Mouse (Mus musculus): ENCODE measurements at regions not wholly inside any gene's neighbourhood (a gene's known extent, or its start where the extent isn't known, plus 50 kb on each side); places are given as distances from the start of the nearest gene placed in this dataset.
A peak's percentile ranks its signal among the peaks of the same experiment; 100 is the strongest.

- H3K27ac ChIP-seq (replicated peaks; ENCODE audit: low read depth, low read length) = no peak overlapping the region
- H3K9me3 ChIP-seq (replicated peaks; ENCODE audit: control insufficient read depth, low read length) = no peaks in the 10 kb centered on the region
- no peaks in the 10 kb centered on the region for H3K27me3 ChIP-seq (ENCODE audit: control insufficient read depth, insufficient read depth, low read length)
- ATAC-seq (replicated peaks; ENCODE audit: insufficient number of reproducible peaks, low FRiP score, low TSS enrichment, low read depth) = no peak
- H3K36me3 ChIP-seq (replicated peaks; ENCODE audit: control insufficient read depth, insufficient read depth, low read depth, low read length) = no peaks in the 10 kb centered on the region
- no peaks in the 10 kb centered on the region for H3K4me1 ChIP-seq (ENCODE audit: control insufficient read depth, insufficient read depth, low read length)
- no peak overlapping the region for H3K9ac ChIP-seq (replicated peaks; ENCODE audit: low read length)
- DNase-seq (ENCODE audit: low spot score) = no peak
- H3K4me2 ChIP-seq (ENCODE audit: low read depth, low read length) = no peak overlapping the region
- 80% methylated on average over 5 of the region's 5 CpGs for WGBS
- no peak overlapping the region for H3K4me3 ChIP-seq (ENCODE audit: low read depth, low read length)
Observed at GRCm38 (mm10) chr11:85966207-85966606, 80.0 kb downstream of the Tbx4 start.

- Histone ChIP-seq H3K4me2 (ENCODE audit: low read depth, low read length) (no peak overlapping the region), H3K4me3 (ENCODE audit: low read depth, low read length) (no peak overlapping the region), H3K9me3 (replicated peaks; ENCODE audit: control insufficient read depth, low read length) (no peaks in the 10 kb centered on the region), H3K4me1 (ENCODE audit: control insufficient read depth, insufficient read depth, low read length) (no peaks in the 10 kb centered on the region), H3K27me3 (ENCODE audit: control insufficient read depth, insufficient read depth, low read length) (no peaks in the 10 kb centered on the region), H3K27ac (replicated peaks; ENCODE audit: low read depth, low read length) (no peak overlapping the region), H3K36me3 (replicated peaks; ENCODE audit: control insufficient read depth, insufficient read depth, low read depth, low read length) (no peaks in the 10 kb centered on the region), H3K9ac (replicated peaks; ENCODE audit: low read length) (no peak overlapping the region)
- DNase-seq (ENCODE audit: low spot score) = no peak
- 71% methylated on average over 2 of the region's 2 CpGs for WGBS
- no peak for ATAC-seq (replicated peaks; ENCODE audit: insufficient number of reproducible peaks, low FRiP score, low TSS enrichment, low read depth)
Observed at GRCm38 (mm10) chr11:85970287-85970686, 84.1 kb downstream of the Tbx4 start.

DNA sequence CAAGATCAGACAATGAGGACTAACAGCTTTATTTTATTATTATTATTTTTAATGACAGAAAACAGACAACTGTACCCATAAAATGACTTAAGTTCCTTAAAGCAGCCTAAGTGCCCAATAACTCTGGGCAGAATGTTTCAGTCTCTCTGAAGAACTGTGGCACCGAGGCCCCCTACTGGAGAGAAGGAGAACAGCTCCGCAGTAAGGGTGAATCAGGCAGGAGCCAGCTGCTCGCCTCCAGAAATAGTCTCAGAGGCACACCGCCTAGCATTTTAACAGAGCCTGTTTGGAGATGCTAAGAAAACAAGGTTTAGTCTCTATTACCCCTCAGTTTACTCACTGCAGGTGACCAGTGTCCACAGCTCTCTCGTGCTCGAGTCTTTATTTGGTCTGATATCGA lies 86.2 kb downstream of the Tbx4 start:
- Histone ChIP-seq H3K4me1 (ENCODE audit: control insufficient read depth, insufficient read depth, low read length) (no peaks in the 10 kb centered on the region), H3K4me2 (ENCODE audit: low read depth, low read length) (no peak overlapping the region), H3K36me3 (replicated peaks; ENCODE audit: control insufficient read depth, insufficient read depth, low read depth, low read length) (no peaks in the 10 kb centered on the region), H3K9me3 (replicated peaks; ENCODE audit: control insufficient read depth, low read length) (no peaks in the 10 kb centered on the region), H3K27ac (replicated peaks; ENCODE audit: low read depth, low read length) (no peak overlapping the region), H3K9ac (replicated peaks; ENCODE audit: low read length) (no peak overlapping the region), H3K4me3 (ENCODE audit: low read depth, low read length) (no peak overlapping the region), H3K27me3 (ENCODE audit: control insufficient read depth, insufficient read depth, low read length) (no peaks in the 10 kb centered on the region)
- WGBS = 25% methylated on average over 7 of the region's 7 CpGs
- peak; percentile 86 for DNase-seq (ENCODE audit: low spot score)
- no peak for ATAC-seq (replicated peaks; ENCODE audit: insufficient number of reproducible peaks, low FRiP score, low TSS enrichment, low read depth)

DNA sequence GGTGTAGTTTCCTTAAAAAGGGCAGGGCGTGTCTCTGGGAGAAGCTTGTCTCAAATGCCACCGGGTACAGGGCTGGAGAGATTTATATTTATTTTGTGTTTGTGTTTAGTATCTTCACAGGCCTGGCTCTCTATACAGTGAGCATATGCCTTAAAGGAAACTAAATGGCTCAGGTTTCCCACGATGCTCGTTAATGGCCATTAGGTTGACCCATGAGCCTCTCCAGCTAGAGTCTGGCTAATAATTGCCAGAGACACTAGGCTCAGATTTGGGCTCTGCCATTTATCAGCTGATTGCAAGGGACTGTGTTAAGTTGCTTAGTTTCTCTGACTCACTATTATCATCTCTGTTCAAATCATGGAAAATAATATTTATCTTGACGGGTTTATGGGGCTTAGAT lies 87.5 kb downstream of the Tbx4 start:
- Histone ChIP-seq H3K27ac (replicated peaks; ENCODE audit: low read depth, low read length) (no peak overlapping the region), H3K36me3 (replicated peaks; ENCODE audit: control insufficient read depth, insufficient read depth, low read depth, low read length) (no peaks in the 10 kb centered on the region), H3K4me2 (ENCODE audit: low read depth, low read length) (no peak overlapping the region), H3K9me3 (replicated peaks; ENCODE audit: control insufficient read depth, low read length) (no peaks in the 10 kb centered on the region), H3K4me3 (ENCODE audit: low read depth, low read length) (no peak overlapping the region), H3K27me3 (ENCODE audit: control insufficient read depth, insufficient read depth, low read length) (no peaks in the 10 kb centered on the region), H3K9ac (replicated peaks; ENCODE audit: low read length) (no peak overlapping the region), H3K4me1 (ENCODE audit: control insufficient read depth, insufficient read depth, low read length) (no peaks in the 10 kb centered on the region)
- no peak for DNase-seq (ENCODE audit: low spot score)
- WGBS = 67% methylated on average over 5 of the region's 5 CpGs
- no peak for ATAC-seq (replicated peaks; ENCODE audit: insufficient number of reproducible peaks, low FRiP score, low TSS enrichment, low read depth)

GRCm38 (mm10) chr11:85976693-85977434 lies 90.6 kb downstream of the Tbx4 start:
- H3K9me3 ChIP-seq (replicated peaks; ENCODE audit: control insufficient read depth, low read length) = no peaks in the 10 kb centered on the region
- no peaks in the 10 kb centered on the region for H3K36me3 ChIP-seq (replicated peaks; ENCODE audit: control insufficient read depth, insufficient read depth, low read depth, low read length)
- no peak overlapping the region for H3K4me3 ChIP-seq (ENCODE audit: low read depth, low read length)
- ATAC-seq (replicated peaks; ENCODE audit: insufficient number of reproducible peaks, low FRiP score, low TSS enrichment, low read depth) (no peak), DNase-seq (ENCODE audit: low spot score) (no peak)
- no peaks in the 10 kb centered on the region for H3K27me3 ChIP-seq (ENCODE audit: control insufficient read depth, insufficient read depth, low read length)
- no peak overlapping the region for H3K9ac ChIP-seq (replicated peaks; ENCODE audit: low read length)
- no peak overlapping the region for H3K27ac ChIP-seq (replicated peaks; ENCODE audit: low read depth, low read length)
- no peak overlapping the region for H3K4me2 ChIP-seq (ENCODE audit: low read depth, low read length)
- 83% methylated on average over 18 of the region's 18 CpGs for WGBS
- no peaks in the 10 kb centered on the region for H3K4me1 ChIP-seq (ENCODE audit: control insufficient read depth, insufficient read depth, low read length)

DNA sequence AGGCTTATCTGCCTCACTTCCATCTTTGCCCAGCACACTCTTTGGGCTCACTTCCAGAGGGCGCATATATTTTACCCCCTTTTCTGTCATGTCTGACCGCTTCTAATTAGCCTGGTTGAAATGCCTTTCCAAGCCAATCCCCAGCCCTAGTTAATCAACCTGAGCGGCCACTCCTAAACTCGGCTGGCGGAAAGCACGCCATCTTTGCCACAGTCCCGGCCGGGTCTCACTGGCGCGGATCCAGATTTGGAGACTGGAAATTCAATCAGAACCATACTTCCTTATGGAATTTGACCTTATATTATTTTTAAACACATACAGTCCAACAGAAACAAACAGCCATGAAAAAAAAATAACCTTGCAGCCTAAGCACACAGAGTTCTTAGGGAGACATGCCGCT lies 94.2 kb downstream of the Tbx4 start:
- H3K9ac ChIP-seq (replicated peaks; ENCODE audit: low read length) = no peak overlapping the region
- ATAC-seq (replicated peaks; ENCODE audit: insufficient number of reproducible peaks, low FRiP score, low TSS enrichment, low read depth) (no peak), DNase-seq (ENCODE audit: low spot score) (no peak)
- H3K4me3 ChIP-seq (ENCODE audit: low read depth, low read length) = no peak overlapping the region
- no peaks in the 10 kb centered on the region for H3K4me1 ChIP-seq (ENCODE audit: control insufficient read depth, insufficient read depth, low read length)
- H3K27ac ChIP-seq (replicated peaks; ENCODE audit: low read depth, low read length) = no peak overlapping the region
- no peaks in the 10 kb centered on the region for H3K27me3 ChIP-seq (ENCODE audit: control insufficient read depth, insufficient read depth, low read length)
- 81% methylated on average over 11 of the region's 11 CpGs for WGBS
- no peaks in the 10 kb centered on the region for H3K9me3 ChIP-seq (replicated peaks; ENCODE audit: control insufficient read depth, low read length)
- no peak overlapping the region for H3K4me2 ChIP-seq (ENCODE audit: low read depth, low read length)
- H3K36me3 ChIP-seq (replicated peaks; ENCODE audit: control insufficient read depth, insufficient read depth, low read depth, low read length) = no peaks in the 10 kb centered on the region

DNA sequence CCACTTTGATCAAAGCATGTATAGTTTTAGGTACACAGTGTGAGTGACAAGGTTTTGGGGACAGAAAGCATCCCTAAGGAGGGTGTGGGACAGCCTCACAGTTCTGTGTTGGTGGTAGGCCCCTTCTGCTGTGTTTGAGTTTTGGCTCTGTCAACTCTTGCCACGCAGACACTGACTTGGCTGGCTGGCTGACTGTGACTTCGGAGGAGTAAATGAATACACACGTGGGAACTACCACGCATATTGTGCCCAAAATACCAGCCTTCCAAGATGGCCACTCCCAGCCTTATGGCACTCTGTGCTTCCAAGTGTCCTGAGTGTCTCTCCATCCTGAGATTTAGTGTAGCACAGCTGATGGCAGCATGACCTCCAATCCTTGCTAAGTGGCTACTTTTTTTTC lies 95.3 kb downstream of the Tbx4 start:
- no peaks in the 10 kb centered on the region for H3K4me1 ChIP-seq (ENCODE audit: control insufficient read depth, insufficient read depth, low read length)
- DNase-seq (ENCODE audit: low spot score) (no peak), ATAC-seq (replicated peaks; ENCODE audit: insufficient number of reproducible peaks, low FRiP score, low TSS enrichment, low read depth) (no peak)
- no peaks in the 10 kb centered on the region for H3K36me3 ChIP-seq (replicated peaks; ENCODE audit: control insufficient read depth, insufficient read depth, low read depth, low read length)
- no peak overlapping the region for H3K4me3 ChIP-seq (ENCODE audit: low read depth, low read length)
- H3K9me3 ChIP-seq (replicated peaks; ENCODE audit: control insufficient read depth, low read length) = no peaks in the 10 kb centered on the region
- no peaks in the 10 kb centered on the region for H3K27me3 ChIP-seq (ENCODE audit: control insufficient read depth, insufficient read depth, low read length)
- no peak overlapping the region for H3K4me2 ChIP-seq (ENCODE audit: low read depth, low read length)
- H3K27ac ChIP-seq (replicated peaks; ENCODE audit: low read depth, low read length) = no peak overlapping the region
- no peak overlapping the region for H3K9ac ChIP-seq (replicated peaks; ENCODE audit: low read length)
- 90% methylated on average over 4 of the region's 4 CpGs for WGBS

GRCm38 (mm10) chr11:85986338-85986737 lies 100.1 kb downstream of the Tbx4 start:
- no peaks in the 10 kb centered on the region for H3K36me3 ChIP-seq (replicated peaks; ENCODE audit: control insufficient read depth, insufficient read depth, low read depth, low read length)
- no peaks in the 10 kb centered on the region for H3K9me3 ChIP-seq (replicated peaks; ENCODE audit: control insufficient read depth, low read length)
- DNase-seq (ENCODE audit: low spot score) = no peak
- H3K27ac ChIP-seq (replicated peaks; ENCODE audit: low read depth, low read length) = no peak overlapping the region
- H3K4me2 ChIP-seq (ENCODE audit: low read depth, low read length) = no peak overlapping the region
- H3K4me1 ChIP-seq (ENCODE audit: control insufficient read depth, insufficient read depth, low read length) = no peaks in the 10 kb centered on the region
- WGBS = 84% methylated on average over 8 of the region's 8 CpGs
- H3K27me3 ChIP-seq (ENCODE audit: control insufficient read depth, insufficient read depth, low read length) = no peaks in the 10 kb centered on the region
- no peak for ATAC-seq (replicated peaks; ENCODE audit: insufficient number of reproducible peaks, low FRiP score, low TSS enrichment, low read depth)
- no peak overlapping the region for H3K9ac ChIP-seq (replicated peaks; ENCODE audit: low read length)
- H3K4me3 ChIP-seq (ENCODE audit: low read depth, low read length) = no peak overlapping the region
